Mouse (Mus musculus) heart, postnatal 0 days (tissue): ENCODE measurements around the gene Smarcb1. TPM values are rescaled to one million over a fixed set of nuclear protein-coding genes. Genes with fewer than 3 reads are reported as not detected.
A peak's percentile ranks its signal among the peaks of the same experiment; 100 is the strongest.

Experiments
- ATAC-seq: fragments of 200-750 bp; cut with Nextera tagmentation; 2 replicates; pipeline ENCODE4 v1.8.0; 2017; ENCODE audit warnings: low read depth, moderate number of reproducible peaks, moderate library complexity; ENCODE audit not compliant: insufficient read depth
- DNase-seq: peaks from one replicate; pipeline ENCODE4 v3.0.0-alpha.2; 2016; ENCODE audit warnings: low spot score
- H3K27ac ChIP-seq: fragments of 300-500 bp; sonication (generic); 2 replicates; pipeline ENCODE4 v1.5.1; 2014; ENCODE audit warnings: low read depth, mild to moderate bottlenecking
- H3K27me3 ChIP-seq: fragments of 300-500 bp; sonication (generic); 2 replicates; pipeline ENCODE4 v1.6.1; 2014; ENCODE audit warnings: low read length, mixed read lengths; ENCODE audit not compliant: control insufficient read depth, insufficient read depth
- H3K36me3 ChIP-seq: fragments of 300-500 bp; sonication (generic); replicated peaks from 2 replicates; pipeline ENCODE4 v1.6.1; 2014; ENCODE audit warnings: low read length, mixed read lengths; ENCODE audit not compliant: control insufficient read depth, insufficient read depth
- H3K4me1 ChIP-seq: fragments of 300-500 bp; sonication (generic); 2 replicates; pipeline ENCODE4 v1.6.1; 2014; ENCODE audit warnings: antibody characterized with exemption; ENCODE audit not compliant: control insufficient read depth, insufficient read depth
- H3K4me2 ChIP-seq: fragments of 300-500 bp; sonication (generic); 2 replicates; pipeline ENCODE4 v1.6.1; 2014; ENCODE audit warnings: low read depth, mild to moderate bottlenecking, low read length, moderate library complexity
- H3K4me3 ChIP-seq: fragments of 300-500 bp; sonication (generic); 2 replicates; pipeline ENCODE4 v1.5.1; 2014; ENCODE audit warnings: low read depth, low read length
- H3K9ac ChIP-seq: fragments of 300-500 bp; sonication (generic); replicated peaks from 2 replicates; pipeline ENCODE4 v1.6.1; 2014; ENCODE audit warnings: low read depth, low read length, mixed read lengths
- H3K9me3 ChIP-seq: fragments of 300-500 bp; sonication (generic); replicated peaks from 2 replicates; pipeline ENCODE4 v1.6.1; 2016; ENCODE audit warnings: low read length; ENCODE audit not compliant: control insufficient read depth
- CTCF ChIP-seq: IDR thresholded peaks from 2 replicates; pipeline ENCODE4 v1.5.1; 2016; ENCODE audit warnings: antibody characterized with exemption, control low read depth, low read depth
- EP300 ChIP-seq: IDR thresholded peaks from 2 replicates; pipeline ENCODE4 v1.6.1; 2016; ENCODE audit warnings: antibody characterized with exemption, low read depth
- WGBS: fragments of 180-500 bp; shearing (Covaris S2); extraction: QIAGEN DNeasy Blood & Tissue Kit; methylation state at CpG from one replicate; pipeline ENCODE4 v1.1.7; 2014; 5-methylcytosine and 5-hydroxymethylcytosine counted together
- polyA plus RNA-seq: library from polyadenylated mRNA; unstranded; fragments of >200 nt; fragmentation: Nextera tagmentation; extraction: Ambion mirVana; gene quantifications from 2 replicates; pipeline ENCODE4 v1.2.1, GENCODE M21; 2015
- total RNA-seq: library from RNA; depleted of rRNA; stranded (reverse); fragments of >200 nt; gene quantifications from 2 replicates; pipeline ENCODE4 v1.2.3, GENCODE M21; 2014; ENCODE audit warnings: low replicate concordance

Smarcb1 gene
- total and polyA plus RNA-seq, 2 experiments from 2014 or later: 45.7 to 63.9 TPM

DNA sequence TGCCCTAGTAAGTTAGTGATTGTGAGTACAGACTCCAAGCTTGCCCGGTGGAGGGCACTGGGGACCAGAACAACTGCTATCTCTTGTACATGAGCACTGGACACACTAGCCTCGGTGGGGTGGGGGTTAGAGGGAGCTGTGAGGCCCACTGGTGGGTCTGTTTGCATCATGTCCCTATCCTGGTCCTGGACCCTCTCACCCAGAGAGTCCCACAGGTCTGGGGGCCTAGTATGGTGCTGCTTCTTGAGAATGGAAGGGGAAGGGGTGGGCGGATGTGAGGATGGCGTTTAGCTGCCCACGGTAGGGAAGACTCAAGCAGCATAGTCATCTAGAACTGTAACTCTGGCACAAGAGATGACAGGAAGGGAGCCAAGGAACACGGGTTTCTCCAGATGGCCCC is 66.6 kb downstream of the Smarcb1 start:
- Histone ChIP-seq H3K27ac (no peak overlapping the region), H3K4me1 (peaks cover 10% of the 10 kb centered on the region; the same call in 1 of the 2 replicates), H3K4me2 (no peak overlapping the region), H3K27me3 (no peaks in the 10 kb centered on the region), H3K4me3 (no peak overlapping the region), H3K9ac (no peak overlapping the region), H3K36me3 (0 out of 2 replicates have a peak, but pooled peaks cover 10% of the 10 kb centered on the region), H3K9me3 (no peaks in the 10 kb centered on the region; the same call in 1 of the 2 replicates)
- WGBS: 70% methylated on average over 6 of the region's 6 CpGs
- TF ChIP-seq EP300 (no peak), CTCF (no peak)
- ATAC-seq (no peak), DNase-seq (no peak)

- Histone ChIP-seq H3K4me3 (no peak overlapping the region), H3K27me3 (no peaks in the 10 kb centered on the region), H3K4me2 (no peak overlapping the region), H3K27ac (no peak overlapping the region), H3K36me3 (0 out of 2 replicates have a peak, but pooled peaks cover 10% of the 10 kb centered on the region), H3K9ac (no peak overlapping the region), H3K4me1 (peaks cover 6% of the 10 kb centered on the region; the same call in 1 of the 2 replicates), H3K9me3 (no peaks in the 10 kb centered on the region; the same call in 1 of the 2 replicates)
- WGBS: 45% methylated on average over 5 of the region's 5 CpGs
- ATAC-seq (no peak), DNase-seq (no peak)
- no peak for TF ChIP-seq CTCF
- no peak for TF ChIP-seq EP300
Measured at GRCm38 (mm10) chr10:75854096-75854495, 67.3 kb downstream of the Smarcb1 start.

DNA sequence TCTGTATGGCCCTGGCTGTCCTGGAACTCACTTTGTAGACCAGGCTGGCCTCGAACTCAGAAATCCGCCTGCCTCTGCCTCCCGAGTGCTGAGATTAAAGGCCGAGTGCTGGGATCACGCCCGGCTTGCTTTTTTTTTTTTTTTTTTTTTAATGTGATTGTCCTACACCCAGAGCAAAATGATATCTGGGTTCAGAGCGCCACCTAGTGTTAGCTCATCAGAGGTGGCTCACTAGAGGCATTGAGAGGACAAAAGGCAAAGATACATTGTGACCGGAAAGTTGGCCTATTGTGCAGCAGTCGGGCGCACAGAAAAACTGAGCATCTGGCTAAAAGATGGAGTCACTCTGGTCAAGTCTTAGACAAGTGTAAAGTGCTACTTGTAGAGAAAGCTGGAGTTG is 68.0 kb downstream of the Smarcb1 start:
- Histone ChIP-seq H3K36me3 (0 out of 2 replicates have a peak, but pooled peaks cover 10% of the 10 kb centered on the region), H3K4me3 (no peak overlapping the region), H3K4me1 (peaks cover under 1% of the 10 kb centered on the region; the same call in 1 of the 2 replicates), H3K9ac (no peak overlapping the region), H3K27me3 (no peaks in the 10 kb centered on the region), H3K27ac (no peak overlapping the region), H3K9me3 (no peaks in the 10 kb centered on the region; the same call in 1 of the 2 replicates), H3K4me2 (no peak overlapping the region)
- peak; percentile 74 for DNase-seq
- 18% methylated on average over 10 of the region's 10 CpGs for WGBS
- peak; percentile 66 for ATAC-seq
- peak; percentile 78 for TF ChIP-seq CTCF
- TF ChIP-seq EP300: no peak

- no peak overlapping the region for H3K4me3 ChIP-seq
- WGBS: 94% methylated on average over 12 of the region's 12 CpGs
- ATAC-seq (no peak), DNase-seq (no peak)
- no peaks in the 10 kb centered on the region for H3K4me1 ChIP-seq
- no peak overlapping the region for H3K4me2 ChIP-seq
- H3K36me3 ChIP-seq: 0 out of 2 replicates have a peak, but pooled peaks cover 9% of the 10 kb centered on the region
- H3K27ac ChIP-seq: no peak overlapping the region
- no peaks in the 10 kb centered on the region; the same call in 1 of the 2 replicates for H3K9me3 ChIP-seq
- no peaks in the 10 kb centered on the region for H3K27me3 ChIP-seq
- TF ChIP-seq CTCF: no peak
- no peak for TF ChIP-seq EP300
- H3K9ac ChIP-seq: no peak overlapping the region
Measured at GRCm38 (mm10) chr10:75852539-75853125, 68.8 kb downstream of the Smarcb1 start.

- H3K27ac ChIP-seq: no peak overlapping the region
- ATAC-seq: no peak
- H3K4me3 ChIP-seq: no peak overlapping the region
- H3K27me3 ChIP-seq: no peaks in the 10 kb centered on the region
- H3K36me3 ChIP-seq: no peaks in the 10 kb centered on the region
- H3K9ac ChIP-seq: no peak overlapping the region
- TF ChIP-seq CTCF (no peak), EP300 (no peak)
- no peaks in the 10 kb centered on the region for H3K4me1 ChIP-seq
- no peaks in the 10 kb centered on the region; the same call in 1 of the 2 replicates for H3K9me3 ChIP-seq
- WGBS: 60% methylated on average over 3 of the region's 3 CpGs
- no peak for DNase-seq
- H3K4me2 ChIP-seq: no peak overlapping the region
Measured at GRCm38 (mm10) chr10:75851681-75852080, 69.7 kb downstream of the Smarcb1 start.

DNA sequence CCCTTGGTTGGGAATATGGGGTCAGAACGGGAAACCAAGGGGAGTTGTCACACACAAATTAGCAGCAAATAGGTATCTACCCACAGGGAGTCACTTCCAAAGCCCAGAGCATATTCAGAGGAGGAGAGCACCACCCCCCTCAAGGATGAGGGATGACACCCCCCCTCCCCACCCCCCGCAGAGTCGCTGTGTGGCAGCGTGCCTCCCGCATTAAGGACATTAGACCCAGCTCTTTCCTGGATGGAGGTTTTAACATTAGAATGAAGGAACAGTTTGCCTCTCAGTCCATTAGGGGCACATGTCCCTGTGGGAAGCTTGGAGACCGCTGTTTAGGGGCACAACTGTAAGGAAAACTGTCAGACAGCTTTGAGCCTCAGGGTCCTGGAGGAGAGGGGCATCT is 70.3 kb downstream of the Smarcb1 start:
- no peak for ATAC-seq
- Histone ChIP-seq H3K27me3 (no peaks in the 10 kb centered on the region), H3K9me3 (no peaks in the 10 kb centered on the region; the same call in 1 of the 2 replicates), H3K4me2 (no peak overlapping the region), H3K9ac (no peak overlapping the region), H3K27ac (no peak overlapping the region), H3K4me3 (no peak overlapping the region), H3K36me3 (no peaks in the 10 kb centered on the region), H3K4me1 (no peaks in the 10 kb centered on the region)
- DNase-seq: no peak
- TF ChIP-seq EP300: no peak
- no peak for TF ChIP-seq CTCF
- WGBS: 9% methylated on average over 6 of the region's 6 CpGs
